Mouse (Mus musculus) cerebellum, postnatal 36 days (tissue): Measurements from ENCODE around the gene Gm20388.
A peak's percentile ranks its signal among the peaks of the same experiment; 100 is the strongest.

Experiments
- DNase-seq, 2 experiments: peaks; one replicate each; pipeline ENCODE4 v3.0.0; 2021 to 2022; ENCODE audit warnings: mixed read lengths in 2 of 2

Gene Gm20388

DNA sequence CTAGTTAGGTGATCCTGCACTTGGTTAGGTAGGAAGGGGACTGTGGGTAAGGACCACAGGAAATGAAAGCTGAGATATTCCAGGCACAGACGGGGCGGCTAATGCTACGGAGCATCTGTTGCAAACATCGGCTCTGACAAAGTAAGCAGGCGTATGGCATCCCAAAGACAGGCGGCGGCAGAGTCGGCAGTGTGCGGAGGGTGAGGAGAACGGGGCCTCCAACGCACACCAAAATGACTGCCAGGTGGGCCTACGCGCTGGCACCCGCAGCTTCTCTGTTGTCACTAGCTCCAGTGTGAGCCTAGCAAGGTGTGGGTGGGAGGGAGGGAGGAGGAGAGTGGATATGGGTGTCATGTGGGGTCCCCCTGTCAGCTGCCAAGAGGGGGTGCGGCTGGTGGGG is 2730.8 kb downstream of the Gm20388 start:
- DNase-seq = no peak

DNA sequence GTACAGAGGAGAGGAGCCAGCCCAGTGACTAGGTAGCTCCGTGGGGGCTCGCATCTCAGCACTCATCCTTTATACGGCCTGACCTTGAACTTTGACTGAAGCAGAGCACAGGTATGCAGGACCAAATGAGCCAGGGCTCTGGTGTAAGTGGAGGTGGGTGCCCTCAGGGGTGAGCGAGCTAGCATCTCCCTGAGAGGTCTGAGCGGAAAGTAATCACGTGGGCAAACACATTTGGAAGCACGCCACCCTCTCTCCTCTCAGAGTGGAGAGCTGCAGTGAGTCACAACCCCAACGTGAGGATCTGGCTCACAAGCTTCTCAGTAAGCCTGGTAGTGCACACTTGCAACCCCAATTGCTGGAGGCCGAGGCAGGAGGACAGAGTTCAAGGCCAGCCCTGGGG is 2731.4 kb downstream of the Gm20388 start:
- DNase-seq = peak; percentile 57 to 60

- no peak for DNase-seq
Observed at GRCm38 (mm10) chr8:122644175-122644954, 2733.7 kb downstream of the Gm20388 start.

GRCm38 (mm10) chr8:122646337-122646736 is 2735.7 kb downstream of the Gm20388 start:
- DNase-seq = no peak

DNA sequence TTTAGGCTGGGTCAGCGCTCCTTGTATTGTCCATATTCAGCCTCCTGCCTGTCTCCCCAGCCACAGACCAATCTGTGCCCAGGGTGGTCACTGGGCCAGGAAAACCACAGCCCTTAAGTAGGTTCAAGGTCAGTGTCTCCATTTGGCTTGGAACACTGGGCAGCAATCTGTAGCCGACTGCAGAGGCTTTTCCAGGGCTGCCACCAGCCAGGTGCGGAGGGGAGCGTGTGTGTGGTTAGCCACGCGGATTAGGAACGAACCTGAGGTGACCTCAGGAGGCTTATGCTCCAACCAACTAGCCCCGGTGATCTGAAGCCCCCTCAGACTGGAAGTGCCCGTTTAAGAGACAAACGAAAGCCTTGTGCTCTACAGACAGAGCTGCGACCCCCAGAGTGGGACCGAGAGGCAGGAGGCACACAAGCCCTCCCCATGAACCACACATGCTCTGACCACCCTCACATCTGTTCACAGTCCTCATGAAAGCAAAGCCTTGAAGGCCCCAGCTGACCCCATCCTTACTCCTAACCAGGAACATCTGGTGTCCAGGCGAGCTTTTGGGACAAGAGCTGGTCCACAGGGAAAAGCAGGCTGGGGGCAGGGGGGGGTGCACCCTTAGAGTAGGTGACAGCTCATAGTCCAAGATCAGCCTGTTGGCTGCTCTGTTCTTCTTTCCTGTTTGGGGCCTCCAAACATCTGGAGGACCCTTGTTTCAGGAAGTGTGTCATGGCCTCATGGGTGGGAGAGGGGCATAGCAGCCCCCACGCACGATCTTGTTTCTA is 2737.7 kb downstream of the Gm20388 start:
- no peak for DNase-seq

- no peak for DNase-seq
Observed at GRCm38 (mm10) chr8:122651326-122651921, 2740.8 kb downstream of the Gm20388 start.

GRCm38 (mm10) chr8:122652643-122653042 is 2742.0 kb downstream of the Gm20388 start:
- DNase-seq = no peak

GRCm38 (mm10) chr8:122654768-122655167 is 2744.1 kb downstream of the Gm20388 start:
- no peak for DNase-seq

- DNase-seq = no peak
Observed at GRCm38 (mm10) chr8:122656056-122656999, 2745.7 kb downstream of the Gm20388 start.

GRCm38 (mm10) chr8:122658149-122658806 is 2747.6 kb downstream of the Gm20388 start:
- no peak for DNase-seq

GRCm38 (mm10) chr8:122658807-122659160 is 2748.1 kb downstream of the Gm20388 start:
- DNase-seq = no peak

GRCm38 (mm10) chr8:122660022-122660421 is 2749.4 kb downstream of the Gm20388 start:
- no peak for DNase-seq

- peak in 1 of 2 experiments; percentile 49 for DNase-seq
Observed at GRCm38 (mm10) chr8:122661138-122661537, 2750.5 kb downstream of the Gm20388 start.

DNA sequence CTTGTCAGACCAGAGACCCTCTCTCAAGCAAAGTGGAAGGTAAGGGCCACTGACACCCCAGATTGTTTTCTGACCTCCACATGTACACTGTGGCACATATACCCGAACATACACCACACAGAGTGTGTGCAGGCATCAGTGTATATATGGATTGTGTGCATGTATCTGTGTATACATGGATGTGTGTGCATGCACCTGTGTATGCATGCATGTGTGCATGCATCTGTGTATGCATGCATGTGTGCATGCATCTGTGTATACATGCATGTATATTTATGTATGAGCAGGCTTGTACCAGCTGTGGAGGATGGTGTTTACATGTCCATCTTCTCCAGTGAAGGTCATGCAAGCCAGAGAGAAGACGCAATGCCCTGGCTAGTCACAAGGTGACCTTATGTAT is 2751.3 kb downstream of the Gm20388 start:
- DNase-seq = no peak

GRCm38 (mm10) chr8:122663106-122663505 is 2752.5 kb downstream of the Gm20388 start:
- DNase-seq = peak in 1 of 2 experiments; percentile 17

GRCm38 (mm10) chr8:122663670-122664069 is 2753.0 kb downstream of the Gm20388 start:
- no peak for DNase-seq

- DNase-seq = peak; percentile 70 to 75
Observed at GRCm38 (mm10) chr8:122665221-122665620, 2754.6 kb downstream of the Gm20388 start.

- peak; percentile 67 to 76 for DNase-seq
Observed at GRCm38 (mm10) chr8:122665667-122666316, 2755.2 kb downstream of the Gm20388 start.

DNA sequence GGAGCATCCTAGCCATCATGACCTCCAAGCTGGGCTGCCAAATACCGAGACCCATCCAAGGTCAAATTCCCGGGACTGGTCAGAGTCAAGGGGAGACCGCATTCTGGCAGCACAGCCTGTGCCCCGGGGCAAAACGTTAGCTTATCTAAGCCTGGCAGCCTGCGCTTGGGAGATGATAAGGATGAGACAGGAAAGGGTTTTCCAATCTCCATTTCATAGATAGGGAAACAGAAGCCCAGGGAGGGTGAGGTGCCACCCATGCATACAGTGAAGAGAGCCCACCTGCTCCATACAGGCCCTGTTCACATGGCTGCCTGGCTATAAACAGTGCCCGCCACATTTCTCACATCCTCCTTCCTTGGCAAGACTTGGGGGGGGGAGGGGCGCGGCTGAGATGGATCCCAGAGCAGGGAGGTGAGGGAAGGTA is 2755.7 kb downstream of the Gm20388 start:
- DNase-seq = no peak

DNA sequence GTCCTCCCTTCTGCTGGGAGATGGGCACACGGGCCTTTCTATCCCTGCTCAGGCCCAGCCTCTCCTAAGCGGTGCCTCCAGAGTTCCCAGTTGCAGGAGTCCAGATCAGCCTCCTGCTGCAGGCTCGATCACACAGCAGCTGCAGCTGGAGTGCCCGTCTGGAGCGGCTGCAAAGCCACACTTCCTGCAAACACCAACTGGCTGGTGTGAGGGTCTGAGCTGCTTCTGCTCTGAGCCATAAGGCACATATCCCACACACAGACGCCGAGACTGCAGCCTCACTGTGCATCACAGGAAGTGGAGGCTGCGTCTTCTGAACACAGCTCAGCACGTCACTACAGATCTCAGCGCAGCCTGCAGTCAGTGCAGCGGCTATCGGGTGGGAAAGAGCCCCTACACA is 2756.2 kb downstream of the Gm20388 start:
- DNase-seq = no peak

GRCm38 (mm10) chr8:122667854-122668253 is 2757.2 kb downstream of the Gm20388 start:
- no peak for DNase-seq
